Mouse (Mus musculus): ENCODE measurements around the gene Raly.
A peak's percentile ranks its signal among the peaks of the same experiment; 100 is the strongest.

DNA sequence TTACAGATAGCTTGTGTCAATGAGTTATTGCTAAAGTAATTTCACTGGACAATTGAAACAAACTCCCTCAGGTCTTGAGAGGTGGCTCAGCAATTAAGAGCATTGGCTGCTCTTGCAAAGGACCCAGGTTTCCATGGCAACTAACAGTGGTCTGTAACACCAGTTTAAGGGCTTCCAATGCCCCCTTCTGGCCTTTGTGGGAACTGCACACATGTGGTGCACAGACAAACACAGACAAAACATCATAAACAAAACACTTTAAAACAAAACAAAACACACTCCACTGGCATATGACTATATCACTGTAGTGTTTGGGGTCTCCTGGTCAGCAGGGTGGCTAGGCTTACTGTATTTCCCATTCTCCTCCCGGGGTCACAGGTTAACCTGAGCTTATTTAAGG, 16.9 kb upstream of the Raly start:
- TF ChIP-seq CTCF (IDR thresholded peaks at IDR 0.05; ENCODE audit: control insufficient read depth, insufficient read depth, low read length) (peak; percentile 33), POLR2A (IDR thresholded peaks at IDR 0.05; ENCODE audit: borderline replicate concordance, control insufficient read depth, low read depth, low read length) (no peak)

Measured in bone marrow, adult 2 months (tissue).